Mouse (Mus musculus) C2C12 (cell line): ENCODE results near the gene Gm4871. TPM values are rescaled to one million over a fixed set of nuclear protein-coding genes. Genes with fewer than 3 reads are reported as not detected.
"Not testable (repeated sequence)": the region's sequence is repeated elsewhere in the genome, so short reads cannot be mapped to it uniquely, and the experiment has no call there.

Source experiments
- H3K27me3 ChIP-seq: one replicate; pipeline ENCODE4 v1.6.1; 2011; ENCODE audit not compliant: control insufficient read depth, insufficient read depth, insufficient read length
- H3K36me3 ChIP-seq: one replicate; pipeline ENCODE4 v1.6.1; 2011; ENCODE audit not compliant: control insufficient read depth, insufficient read depth
- H3K4me3 ChIP-seq: one replicate; pipeline ENCODE4 v1.5.1; 2011; ENCODE audit warnings: mild to moderate bottlenecking, control low read depth; ENCODE audit not compliant: poor library complexity, insufficient read depth, severe bottlenecking
- H3K79me2 ChIP-seq: one replicate; pipeline ENCODE4 v1.6.1; 2011; ENCODE audit not compliant: control insufficient read depth, insufficient read depth
- H3K79me3 ChIP-seq: one replicate; pipeline ENCODE4 v1.6.1; 2011; ENCODE audit warnings: low read depth, control low read depth
- H3ac ChIP-seq: one replicate; pipeline ENCODE3; 2011; ENCODE audit warnings: low read depth; ENCODE audit not compliant: control insufficient read depth, insufficient read length
- CEBPB ChIP-seq: IDR thresholded peaks from one replicate; pipeline ENCODE4 v1.6.1; 2011; ENCODE audit warnings: low read depth, mild to moderate bottlenecking, control low read depth, moderate library complexity
- CTCF ChIP-seq: IDR thresholded peaks from one replicate; pipeline ENCODE4 v1.5.1; 2011; ENCODE audit not compliant: control insufficient read depth, insufficient read depth, insufficient read length
- FOSL1 ChIP-seq: IDR thresholded peaks from one replicate; pipeline ENCODE4 v1.8.0; 2011; ENCODE audit warnings: mild to moderate bottlenecking, low read length; ENCODE audit not compliant: poor library complexity, insufficient read depth, severe bottlenecking
- MAX ChIP-seq: IDR thresholded peaks from one replicate; pipeline ENCODE4 v1.6.1; 2011; ENCODE audit warnings: mild to moderate bottlenecking, control low read depth
- MYOD1 ChIP-seq: IDR thresholded peaks from one replicate; pipeline ENCODE4 v1.6.1; 2011; ENCODE audit warnings: low read depth; ENCODE audit not compliant: control insufficient read depth, insufficient read length
- MYOG ChIP-seq: IDR thresholded peaks from one replicate; pipeline ENCODE4 v1.6.1; 2011; ENCODE audit not compliant: control insufficient read depth, insufficient read length; ENCODE audit errors: extremely low read depth
- USF1 ChIP-seq: IDR thresholded peaks from one replicate; pipeline ENCODE4 v1.6.1; 2011; ENCODE audit warnings: low read depth, mild to moderate bottlenecking, control low read depth, moderate library complexity
- polyA plus RNA-seq: library from polyadenylated mRNA; unstranded; fragments of >200 nt; fragmentation: generic; extraction: Trizol; gene quantifications from one replicate; pipeline ENCODE4 v1.2.1, GENCODE M21; 2012; ENCODE audit warnings: missing spikeins

Gm4871 gene
- polyA plus RNA-seq, 1 experiment: not detected

DNA sequence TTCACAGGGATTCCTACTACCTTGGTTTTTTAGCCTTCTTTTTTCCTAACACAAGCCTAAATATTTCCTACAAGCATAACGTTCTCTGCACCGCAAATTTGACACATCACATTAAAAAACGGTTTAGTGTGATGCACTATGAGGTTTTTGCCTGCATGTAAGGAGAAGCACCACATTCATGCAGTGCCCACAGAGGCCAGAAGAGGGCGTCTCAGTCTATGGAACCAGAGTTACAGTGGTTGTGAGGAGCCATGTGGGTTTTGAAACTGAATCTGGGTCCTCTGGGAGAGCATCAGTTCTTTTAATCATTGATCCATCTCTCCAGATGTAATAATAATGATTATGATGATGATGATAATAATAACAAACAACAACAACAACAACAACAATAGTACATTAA lies 9.1 kb upstream of the Gm4871 start:
- Histone ChIP-seq H3K27me3 (no peaks in the 10 kb centered on the region), H3K36me3 (no peaks in the 10 kb centered on the region), H3K79me3 (no peaks in the 10 kb centered on the region), H3K4me3 (no peak overlapping the region), H3ac (no peak overlapping the region), H3K79me2 (no peaks in the 10 kb centered on the region)
- no peak for TF ChIP-seq CEBPB
- TF ChIP-seq MYOD1: no peak

DNA sequence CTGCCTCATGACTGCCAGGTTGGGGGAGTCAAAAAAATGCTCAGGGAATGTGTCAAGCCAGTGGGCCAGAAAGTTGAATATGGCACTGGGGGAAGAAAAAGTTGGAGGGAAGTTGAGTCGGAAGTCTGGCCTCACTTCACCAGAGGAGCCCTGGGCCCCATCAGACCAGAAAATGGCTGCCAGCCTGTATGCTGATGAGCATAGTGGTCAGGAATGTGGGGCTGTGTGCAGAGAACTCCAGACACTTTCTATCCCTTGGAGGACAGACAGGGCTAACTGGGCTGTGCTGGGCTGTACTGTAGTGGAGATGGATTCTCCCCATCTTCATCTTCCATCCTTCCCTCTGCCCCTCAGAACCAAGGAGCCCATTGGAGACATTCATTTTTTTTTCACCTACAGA lies 2.1 kb downstream of the Gm4871 start:
- not testable (repeated sequence) for H3ac ChIP-seq, H3K36me3 ChIP-seq, H3K79me2 ChIP-seq, H3K4me3 ChIP-seq, H3K79me3 ChIP-seq
- H3K27me3 ChIP-seq: peaks cover 11% of the 10 kb centered on the region

DNA sequence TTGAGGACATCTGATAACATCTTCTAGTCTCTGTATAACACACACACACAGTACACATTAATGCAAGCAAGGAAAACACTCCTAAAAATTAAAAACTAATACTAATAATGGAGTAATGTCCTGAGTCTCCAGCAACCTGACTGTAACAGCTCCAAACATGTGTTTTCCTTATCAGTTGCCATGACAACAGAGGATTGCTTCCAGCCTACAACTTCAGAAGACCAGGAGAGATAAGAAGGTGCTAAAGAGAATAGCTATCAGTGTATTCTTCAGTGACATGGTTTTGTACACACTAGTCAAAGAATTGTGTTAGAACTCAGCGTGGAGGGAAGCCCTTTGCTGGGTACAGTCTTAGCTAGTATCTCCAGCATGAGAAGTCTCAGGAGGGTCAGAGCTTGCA lies 11.8 kb downstream of the Gm4871 start:
- H3K27me3 ChIP-seq, H3K79me2 ChIP-seq, H3K79me3 ChIP-seq, H3ac ChIP-seq, H3K4me3 ChIP-seq, H3K36me3 ChIP-seq: not testable (repeated sequence)

DNA sequence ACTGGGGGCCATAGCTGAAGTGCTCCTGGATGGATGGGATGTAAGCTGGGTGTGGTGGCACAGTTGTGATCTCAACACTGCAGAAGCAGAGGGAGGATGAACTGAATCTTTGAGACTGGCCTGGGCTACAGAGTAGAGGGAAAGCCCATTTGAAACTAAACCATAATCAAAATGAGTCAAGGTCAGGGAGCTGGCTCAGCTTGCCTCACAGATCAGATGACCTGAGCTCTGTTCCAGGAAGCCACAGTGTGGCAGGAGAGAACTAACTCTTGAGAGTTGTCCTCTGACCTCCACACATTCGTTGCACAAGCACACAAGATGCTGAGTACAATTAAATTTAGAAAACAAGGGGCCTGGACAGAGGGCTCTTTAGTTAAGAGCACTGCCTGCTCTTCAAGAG lies 12.3 kb downstream of the Gm4871 start:
- H3ac ChIP-seq, H3K36me3 ChIP-seq, H3K79me2 ChIP-seq, H3K4me3 ChIP-seq, H3K27me3 ChIP-seq, H3K79me3 ChIP-seq: not testable (repeated sequence)

DNA sequence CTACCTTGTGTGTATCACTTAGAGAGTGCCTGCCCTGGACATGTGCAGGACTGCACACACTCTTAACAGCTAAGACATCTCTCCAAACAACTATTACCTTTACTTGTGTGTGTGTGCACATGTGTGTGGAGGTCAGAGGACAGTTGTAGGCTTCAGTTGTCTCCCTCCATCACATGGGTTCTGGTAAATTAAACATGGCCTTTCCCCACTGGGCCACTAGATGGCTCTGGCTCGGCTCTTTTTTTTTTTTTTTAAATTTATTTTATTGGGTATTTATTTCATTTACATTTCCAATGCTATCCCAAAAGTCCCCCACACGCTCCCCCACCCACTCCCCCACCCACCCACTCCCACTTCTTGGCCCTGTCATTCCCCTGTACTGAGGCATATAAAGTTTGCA lies 15.8 kb downstream of the Gm4871 start:
- not testable (repeated sequence) for H3K36me3 ChIP-seq, H3K79me3 ChIP-seq, H3K4me3 ChIP-seq, H3K27me3 ChIP-seq, H3ac ChIP-seq, H3K79me2 ChIP-seq

DNA sequence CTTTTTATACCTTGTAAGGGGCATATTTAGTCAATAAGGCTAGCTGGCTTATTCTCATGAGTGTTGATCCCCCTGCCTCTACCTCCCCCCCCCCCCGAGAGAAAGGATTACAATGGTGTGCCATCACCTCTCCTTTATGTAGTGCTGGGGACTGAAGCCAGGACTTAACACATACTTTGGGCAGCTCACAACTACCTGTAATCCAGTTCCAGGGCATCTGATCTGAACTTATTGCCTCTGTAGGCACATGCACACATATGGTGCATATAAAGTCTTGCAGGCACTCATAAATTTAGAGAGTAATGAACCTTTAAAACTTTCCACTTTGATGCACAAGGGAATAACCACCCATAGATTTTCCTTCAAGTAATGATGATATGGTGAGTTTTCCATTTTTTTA lies 18.3 kb downstream of the Gm4871 start:
- Histone ChIP-seq H3ac (no peak overlapping the region), H3K27me3 (peaks cover 15% of the 10 kb centered on the region), H3K79me2 (no peaks in the 10 kb centered on the region), H3K4me3 (no peak overlapping the region), H3K36me3 (no peaks in the 10 kb centered on the region), H3K79me3 (no peaks in the 10 kb centered on the region)
- TF ChIP-seq CEBPB (no peak), MYOD1 (no peak), CTCF (no peak), MYOG (no peak), FOSL1 (no peak)

DNA sequence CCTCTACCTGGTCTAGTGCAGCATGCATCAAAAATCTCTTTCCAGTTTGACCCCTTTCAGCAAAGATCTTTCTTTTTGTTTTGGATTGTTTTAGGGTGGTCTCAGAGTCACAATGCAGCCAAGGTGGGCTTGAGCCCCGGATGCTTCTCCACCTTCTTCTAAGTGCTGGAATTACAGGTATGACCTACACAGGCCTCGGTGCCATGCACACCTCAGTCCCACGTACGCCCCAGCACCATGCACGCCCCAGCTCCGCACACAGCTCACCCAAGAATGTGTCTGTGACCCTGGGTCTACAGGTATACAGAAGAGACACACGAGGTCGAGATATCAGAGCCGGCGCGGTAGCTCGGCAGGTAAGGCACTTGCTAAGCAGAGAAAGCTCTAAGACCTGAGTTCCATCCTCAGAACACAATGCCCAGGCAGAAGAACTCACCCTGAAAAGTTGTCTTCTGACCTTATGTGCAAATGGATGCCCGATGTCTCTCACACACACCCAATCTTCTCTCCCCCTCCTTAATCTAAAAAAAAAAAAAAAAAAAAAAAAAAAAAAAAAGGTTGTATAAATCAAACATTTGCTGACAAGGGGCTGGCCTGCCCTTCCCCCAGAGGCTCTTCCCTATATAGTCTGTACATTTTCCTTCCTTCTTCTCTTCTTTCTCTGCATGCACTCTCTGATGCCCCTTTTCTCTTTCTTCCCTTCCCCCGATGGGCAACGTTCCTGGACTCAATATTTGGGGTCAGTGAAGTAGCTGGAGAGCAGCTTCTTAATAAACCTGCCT lies 23.5 kb downstream of the Gm4871 start:
- TF ChIP-seq USF1: no peak
- TF ChIP-seq CEBPB: no peak
- TF ChIP-seq MAX: no peak
- no peak for TF ChIP-seq MYOG
- no peak for TF ChIP-seq MYOD1
- no peak for TF ChIP-seq CTCF
- no peak for TF ChIP-seq FOSL1
- Histone ChIP-seq H3ac (no peak overlapping the region), H3K79me2 (no peaks in the 10 kb centered on the region), H3K36me3 (no peaks in the 10 kb centered on the region), H3K4me3 (no peak overlapping the region), H3K27me3 (peaks cover 16% of the 10 kb centered on the region), H3K79me3 (no peaks in the 10 kb centered on the region)
